Mouse (Mus musculus) stomach, embryonic 16.5 days (tissue): ENCODE data around the gene Ccdc9b. TPM values are rescaled to one million over a fixed set of nuclear protein-coding genes. Genes with fewer than 3 reads are reported as not detected.

ENCODE experiments used
- ATAC-seq: fragments of 200-750 bp; cut with Nextera tagmentation; 2 replicates; pipeline ENCODE4 v1.8.0; 2017; ENCODE audit warnings: moderate number of reproducible peaks, moderate TSS enrichment; ENCODE audit not compliant: insufficient read depth, low FRiP score
- H3K27ac ChIP-seq: fragments of 300-500 bp; sonication (generic); 2 replicates; pipeline ENCODE4 v1.5.1; 2014; ENCODE audit warnings: low read length
- H3K27me3 ChIP-seq: fragments of 300-500 bp; sonication (generic); 2 replicates; pipeline ENCODE4 v1.6.1; 2014; ENCODE audit warnings: low read length, control low read depth, mixed read lengths; ENCODE audit not compliant: control insufficient read depth, insufficient read depth
- H3K36me3 ChIP-seq: fragments of 300-500 bp; sonication (generic); 2 replicates; pipeline ENCODE4 v1.6.1; 2014; ENCODE audit warnings: low read length; ENCODE audit not compliant: control insufficient read depth, insufficient read depth
- H3K4me1 ChIP-seq: fragments of 300-500 bp; sonication (generic); 2 replicates; pipeline ENCODE4 v1.6.1; 2014; ENCODE audit warnings: low read length, control low read depth, mixed read lengths; ENCODE audit not compliant: control insufficient read depth, insufficient read depth
- H3K4me2 ChIP-seq: fragments of 300-500 bp; sonication (generic); 2 replicates; pipeline ENCODE4 v1.6.1; 2014; ENCODE audit warnings: low read depth, low read length, mixed read lengths
- H3K4me3 ChIP-seq: fragments of 300-500 bp; sonication (generic); replicated peaks from 2 replicates; pipeline ENCODE4 v1.5.1; 2014; ENCODE audit warnings: mild to moderate bottlenecking, low read length
- H3K9ac ChIP-seq: fragments of 300-500 bp; sonication (generic); 2 replicates; pipeline ENCODE4 v1.6.1; 2014; ENCODE audit warnings: low read length
- H3K9me3 ChIP-seq: fragments of 300-500 bp; sonication (generic); replicated peaks from 2 replicates; pipeline ENCODE4 v1.6.1; 2016; ENCODE audit warnings: low read length, control low read depth; ENCODE audit not compliant: control insufficient read depth
- whole genome bisulfite sequencing: fragments of 180-500 bp; shearing (Covaris S2); extraction: QIAGEN DNeasy Blood & Tissue Kit; methylation state at CpG from one replicate; pipeline ENCODE4 v1.1.7; 2014; 5-methylcytosine and 5-hydroxymethylcytosine counted together
- polyA plus RNA-seq: library from polyadenylated mRNA; unstranded; fragments of >200 nt; fragmentation: Nextera tagmentation; extraction: Ambion mirVana; gene quantifications from 2 replicates; pipeline ENCODE4 v1.2.1, GENCODE M21; 2015

Gene Ccdc9b
- polyA plus RNA-seq, 1 experiment from 2014 or later = 2.9 TPM

GRCm38 (mm10) chr2:118791591-118792258, 29.3 kb upstream of the Ccdc9b start:
- H3K4me1 ChIP-seq = peaks cover 6% of the 10 kb centered on the region; the same call in 1 of the 2 replicates
- no peaks in the 10 kb centered on the region for H3K36me3 ChIP-seq
- H3K4me2 ChIP-seq = no peak overlapping the region

GRCm38 (mm10) chr2:118790551-118791525, 28.4 kb upstream of the Ccdc9b start:
- peak; percentile 39; the same call in 1 of the 2 replicates for ATAC-seq
- Histone ChIP-seq H3K36me3 (no peaks in the 10 kb centered on the region), H3K27ac (no peak overlapping the region), H3K4me1 (peaks cover 6% of the 10 kb centered on the region; the same call in 1 of the 2 replicates), H3K9ac (peak overlapping the region; percentile 59; the same call in 1 of the 2 replicates), H3K9me3 (no peaks in the 10 kb centered on the region), H3K4me3 (peak overlapping the region; percentile 25), H3K27me3 (no peaks in the 10 kb centered on the region), H3K4me2 (peak overlapping the region; percentile 49)
- 23% methylated on average over 44 of the region's 44 CpGs for WGBS

More at GRCm38 (mm10) chr2:118791591-118792258, 29.3 kb upstream of the Ccdc9b start:
- Histone ChIP-seq H3K27me3 (no peaks in the 10 kb centered on the region), H3K27ac (no peak overlapping the region), H3K9me3 (no peaks in the 10 kb centered on the region), H3K4me3 (no peak overlapping the region), H3K9ac (no peak overlapping the region)
- no peak for ATAC-seq
- 93% methylated on average over 26 of the region's 26 CpGs for WGBS

GRCm38 (mm10) chr2:118790221-118790550, 27.7 kb upstream of the Ccdc9b start:
- peaks cover 6% of the 10 kb centered on the region; the same call in 1 of the 2 replicates for H3K4me1 ChIP-seq
- no peaks in the 10 kb centered on the region for H3K9me3 ChIP-seq
- peak overlapping the region; percentile 25 for H3K4me3 ChIP-seq
- no peaks in the 10 kb centered on the region for H3K36me3 ChIP-seq
- H3K9ac ChIP-seq = peak overlapping the region; percentile 59; the same call in 1 of the 2 replicates
- no peak overlapping the region for H3K27ac ChIP-seq
- WGBS = 52% methylated on average over 12 of the region's 12 CpGs
- peak overlapping the region; percentile 49 for H3K4me2 ChIP-seq
- H3K27me3 ChIP-seq = no peaks in the 10 kb centered on the region
- ATAC-seq = 0 out of 2 replicates have a peak, but pooled peaks have one; percentile 15

GRCm38 (mm10) chr2:118789501-118789900, 27.0 kb upstream of the Ccdc9b start:
- no peak for ATAC-seq

GRCm38 (mm10) chr2:118786525-118786924, 24.1 kb upstream of the Ccdc9b start:
- no peak overlapping the region for H3K9ac ChIP-seq
- no peak for ATAC-seq
- 69% methylated on average over 5 of the region's 5 CpGs for WGBS
- H3K9me3 ChIP-seq = no peaks in the 10 kb centered on the region
- no peaks in the 10 kb centered on the region for H3K36me3 ChIP-seq
- H3K4me1 ChIP-seq = peaks cover 6% of the 10 kb centered on the region; the same call in 1 of the 2 replicates
- no peak overlapping the region for H3K4me3 ChIP-seq
- H3K27ac ChIP-seq = no peak overlapping the region
- H3K27me3 ChIP-seq = no peaks in the 10 kb centered on the region
- no peak overlapping the region for H3K4me2 ChIP-seq

More at GRCm38 (mm10) chr2:118789501-118789900, 27.0 kb upstream of the Ccdc9b start:
- Histone ChIP-seq H3K27ac (no peak overlapping the region), H3K9ac (no peak overlapping the region), H3K36me3 (no peaks in the 10 kb centered on the region), H3K9me3 (no peaks in the 10 kb centered on the region), H3K27me3 (no peaks in the 10 kb centered on the region), H3K4me2 (no peak overlapping the region), H3K4me3 (no peak overlapping the region), H3K4me1 (peaks cover 6% of the 10 kb centered on the region; the same call in 1 of the 2 replicates)
- WGBS = 85% methylated on average over 11 of the region's 11 CpGs

- Histone ChIP-seq H3K27ac (no peak overlapping the region), H3K36me3 (no peaks in the 10 kb centered on the region), H3K4me1 (no peaks in the 10 kb centered on the region), H3K9ac (no peak overlapping the region), H3K4me2 (no peak overlapping the region), H3K27me3 (no peaks in the 10 kb centered on the region), H3K9me3 (no peaks in the 10 kb centered on the region), H3K4me3 (no peak overlapping the region)
- ATAC-seq = no peak
- WGBS = 85% methylated on average over 7 of the region's 7 CpGs
These were observed 21.2 kb upstream of the Ccdc9b start for GRCm38 (mm10) chr2:118783663-118784062.

- no peaks in the 10 kb centered on the region for H3K36me3 ChIP-seq
- H3K4me2 ChIP-seq = no peak overlapping the region
- H3K9ac ChIP-seq = no peak overlapping the region
- no peaks in the 10 kb centered on the region for H3K4me1 ChIP-seq
- no peaks in the 10 kb centered on the region for H3K27me3 ChIP-seq
- no peak overlapping the region for H3K27ac ChIP-seq
- no peak for ATAC-seq
- H3K4me3 ChIP-seq = no peak overlapping the region
- H3K9me3 ChIP-seq = no peaks in the 10 kb centered on the region
- WGBS = 46% methylated on average over 5 of the region's 5 CpGs
These were observed 20.6 kb upstream of the Ccdc9b start for GRCm38 (mm10) chr2:118783093-118783492.

- Histone ChIP-seq H3K9ac (no peak overlapping the region), H3K4me1 (no peaks in the 10 kb centered on the region), H3K36me3 (no peaks in the 10 kb centered on the region), H3K4me3 (no peak overlapping the region), H3K27ac (no peak overlapping the region), H3K27me3 (no peaks in the 10 kb centered on the region), H3K4me2 (no peak overlapping the region), H3K9me3 (no peaks in the 10 kb centered on the region)
- WGBS = 49% methylated on average over 4 of the region's 4 CpGs
- no peak for ATAC-seq
These were observed 19.8 kb upstream of the Ccdc9b start for GRCm38 (mm10) chr2:118782303-118782702.

GRCm38 (mm10) chr2:118781115-118781514, 18.7 kb upstream of the Ccdc9b start:
- Histone ChIP-seq H3K27ac (no peak overlapping the region), H3K9me3 (no peaks in the 10 kb centered on the region), H3K4me3 (no peak overlapping the region), H3K27me3 (no peaks in the 10 kb centered on the region), H3K4me2 (no peak overlapping the region), H3K9ac (no peak overlapping the region), H3K36me3 (no peaks in the 10 kb centered on the region), H3K4me1 (0 out of 2 replicates have a peak, but pooled peaks cover under 1% of the 10 kb centered on the region)
- 33% methylated on average over 1 of the region's 1 CpGs for WGBS
- no peak for ATAC-seq
